Mouse (Mus musculus): ENCODE measurements around the gene Tymp. TPM values are rescaled to one million over a fixed set of nuclear protein-coding genes. Genes with fewer than 3 reads are reported as not detected.

Gene Tymp
- polyA plus RNA-seq, 1 experiment from 2014 or later: 3.0 TPM

- Histone ChIP-seq H3K9me3 (ENCODE audit: control insufficient read depth, low read length) (no peaks in the 10 kb centered on the region), H3K4me3 (replicated peaks; ENCODE audit: low read length) (no peak overlapping the region), H3K4me1 (replicated peaks; ENCODE audit: control insufficient read depth, insufficient read depth, low read length) (no peaks in the 10 kb centered on the region), H3K4me2 (replicated peaks) (no peak overlapping the region), H3K27me3 (ENCODE audit: control insufficient read depth, insufficient read depth, low read length) (peaks cover 10% of the 10 kb centered on the region), H3K36me3 (replicated peaks; ENCODE audit: control insufficient read depth, insufficient read depth) (no peaks in the 10 kb centered on the region), H3K9ac (no peak overlapping the region), H3K27ac (no peak overlapping the region)
- WGBS: 83% methylated on average over 4 of the region's 4 CpGs
- ATAC-seq (ENCODE audit: low FRiP score) (no peak), DNase-seq (ENCODE audit: low spot score) (no peak)
These were observed 53.2 kb downstream of the Tymp start for GRCm38 (mm10) chr15:89323656-89324055.

- ATAC-seq (ENCODE audit: low FRiP score) (no peak), DNase-seq (ENCODE audit: low spot score) (no peak)
- peaks cover 10% of the 10 kb centered on the region for H3K27me3 ChIP-seq (ENCODE audit: control insufficient read depth, insufficient read depth, low read length)
- no peak within 1 kb of the TSS for H3K9ac ChIP-seq
- no peak within 1 kb of the TSS for H3K4me3 ChIP-seq (replicated peaks; ENCODE audit: low read length)
- WGBS: 9% methylated on average over 26 of the region's 26 CpGs
- no peak within 1 kb of the TSS for H3K27ac ChIP-seq
- 0 out of 2 replicates have a peak within 1 kb of the TSS, but pooled peaks have one; percentile 19 for H3K4me2 ChIP-seq (replicated peaks)
- H3K4me1 ChIP-seq (replicated peaks; ENCODE audit: control insufficient read depth, insufficient read depth, low read length): no peaks in the 10 kb centered on the region
- H3K36me3 ChIP-seq (replicated peaks; ENCODE audit: control insufficient read depth, insufficient read depth): no peaks in the 10 kb centered on the region
- H3K9me3 ChIP-seq (ENCODE audit: control insufficient read depth, low read length): no peaks in the 10 kb centered on the region
These were observed 53.9 kb downstream of the Tymp start, which contains the start of gene Adm2 for GRCm38 (mm10) chr15:89322670-89323522. Gene Adm2 (plus strand): TSS chr15:89322720.

Other genes starting within 250 kb of the Tymp start
- 17.0 and 19.1 TPM in 2 replicates for gene Hdac10, start 248.3 kb downstream of the Tymp start, polyA plus RNA-seq (2014; fragmentation: Nextera tagmentation; extraction: Ambion mirVana)
- 3.3 and 4.0 TPM in 2 replicates for gene Mapk12, start 236.3 kb downstream of the Tymp start, polyA plus RNA-seq (2014; fragmentation: Nextera tagmentation; extraction: Ambion mirVana)
- gene Mapk11, start 227.4 kb downstream of the Tymp start, polyA plus RNA-seq (2014; fragmentation: Nextera tagmentation; extraction: Ambion mirVana): 20.4 and 22.4 TPM in 2 replicates
- 99.2 and 101 TPM in 2 replicates for gene Plxnb2, start 196.3 kb downstream of the Tymp start, polyA plus RNA-seq (2014; fragmentation: Nextera tagmentation; extraction: Ambion mirVana)
- gene Dennd6b, start 180.5 kb downstream of the Tymp start, polyA plus RNA-seq (2014; fragmentation: Nextera tagmentation; extraction: Ambion mirVana): 71.4 and 71.6 TPM in 2 replicates
- 78.2 and 84.0 TPM in 2 replicates for gene Ppp6r2, start 165.5 kb downstream of the Tymp start, polyA plus RNA-seq (2014; fragmentation: Nextera tagmentation; extraction: Ambion mirVana)
- gene Sbf1, start 61.7 kb downstream of the Tymp start, polyA plus RNA-seq (2014; fragmentation: Nextera tagmentation; extraction: Ambion mirVana): 99.8 and 105 TPM in 2 replicates
- not detected in 2 replicates for gene Adm2, start 54.3 kb downstream of the Tymp start, polyA plus RNA-seq (2014; fragmentation: Nextera tagmentation; extraction: Ambion mirVana)
- gene Miox, start 42.6 kb downstream of the Tymp start, polyA plus RNA-seq (2014; fragmentation: Nextera tagmentation; extraction: Ambion mirVana): not detected in 2 replicates
- gene Lmf2, start 21.4 kb downstream of the Tymp start, polyA plus RNA-seq (2014; fragmentation: Nextera tagmentation; extraction: Ambion mirVana): 24.2 and 24.6 TPM in 2 replicates
- 94.7 and 112 TPM in 2 replicates for gene Ncaph2, start 21.3 kb downstream of the Tymp start, polyA plus RNA-seq (2014; fragmentation: Nextera tagmentation; extraction: Ambion mirVana)
- gene Sco2, start 3.2 kb downstream of the Tymp start, polyA plus RNA-seq (2014; fragmentation: Nextera tagmentation; extraction: Ambion mirVana): 19.5 and 20.5 TPM in 2 replicates
- gene Odf3b, start 2.2 kb upstream of the Tymp start, polyA plus RNA-seq (2014; fragmentation: Nextera tagmentation; extraction: Ambion mirVana): 1.3 and 5.5 TPM in 2 replicates
- 0.07 TPM in 1 of 2 replicates, not detected in the other for gene Klhdc7b, start 7.9 kb upstream of the Tymp start, polyA plus RNA-seq (2014; fragmentation: Nextera tagmentation; extraction: Ambion mirVana)
- gene Syce3, start 33.5 kb upstream of the Tymp start, polyA plus RNA-seq (2014; fragmentation: Nextera tagmentation; extraction: Ambion mirVana): not detected in 2 replicates
- 1.2 TPM in 2 replicates for gene Cpt1b, start 48.8 kb upstream of the Tymp start, polyA plus RNA-seq (2014; fragmentation: Nextera tagmentation; extraction: Ambion mirVana)
- gene C730034F03Rik, start 52.5 kb upstream of the Tymp start, polyA plus RNA-seq (2014; fragmentation: Nextera tagmentation; extraction: Ambion mirVana): 2.7 and 3.2 TPM in 2 replicates
- gene Gm44502, start 52.7 kb upstream of the Tymp start, polyA plus RNA-seq (2014; fragmentation: Nextera tagmentation; extraction: Ambion mirVana): not detected in 2 replicates
- 71.2 and 76.3 TPM in 2 replicates for gene Chkb, start 52.9 kb upstream of the Tymp start, polyA plus RNA-seq (2014; fragmentation: Nextera tagmentation; extraction: Ambion mirVana)
- 62.8 and 66.3 TPM in 2 replicates for gene Mapk8ip2, start 76.9 kb upstream of the Tymp start, polyA plus RNA-seq (2014; fragmentation: Nextera tagmentation; extraction: Ambion mirVana)
- gene Arsa, start 100.4 kb upstream of the Tymp start, polyA plus RNA-seq (2014; fragmentation: Nextera tagmentation; extraction: Ambion mirVana): 20.7 and 22.3 TPM in 2 replicates
- gene Shank3, start 122.6 kb upstream of the Tymp start, polyA plus RNA-seq (2014; fragmentation: Nextera tagmentation; extraction: Ambion mirVana): 8.6 and 9.6 TPM in 2 replicates
- gene Acr, start 191.3 kb upstream of the Tymp start, polyA plus RNA-seq (2014; fragmentation: Nextera tagmentation; extraction: Ambion mirVana): 1.0 and 1.8 TPM in 2 replicates
- gene Rabl2, start 214.9 kb upstream of the Tymp start, polyA plus RNA-seq (2014; fragmentation: Nextera tagmentation; extraction: Ambion mirVana): 79.0 and 85.9 TPM in 2 replicates

Data from hindbrain, embryonic 14.5 days (tissue).